Mouse (Mus musculus) neural tube, embryonic 11.5 days (tissue): ENCODE results near the gene Lins1. TPM values are rescaled to one million over a fixed set of nuclear protein-coding genes. Genes with fewer than 3 reads are reported as not detected.

Source experiments
- ATAC-seq: fragments of 200-750 bp; cut with Nextera tagmentation; 2 replicates; pipeline ENCODE4 v1.8.0; 2017; ENCODE audit warnings: moderate number of reproducible peaks, mild to moderate bottlenecking, moderate TSS enrichment, moderate library complexity; ENCODE audit not compliant: insufficient read depth, low FRiP score, low TSS enrichment
- DNase-seq: peaks from one replicate; pipeline ENCODE4 v3.0.0-alpha.2; 2015; ENCODE audit warnings: low spot score
- H3K27ac ChIP-seq: fragments of 300-500 bp; sonication (generic); 2 replicates; pipeline ENCODE4 v1.5.1; 2014; ENCODE audit warnings: low read depth, mild to moderate bottlenecking, low read length
- H3K27me3 ChIP-seq: fragments of 300-500 bp; sonication (generic); 2 replicates; pipeline ENCODE4 v1.6.1; 2014; ENCODE audit warnings: mild to moderate bottlenecking, low read length, mixed read lengths; ENCODE audit not compliant: control insufficient read depth, insufficient read depth
- H3K36me3 ChIP-seq: fragments of 300-500 bp; sonication (generic); 2 replicates; pipeline ENCODE4 v1.6.1; 2014; ENCODE audit warnings: mild to moderate bottlenecking, low read length, moderate library complexity, mixed read lengths; ENCODE audit not compliant: control insufficient read depth, insufficient read depth
- H3K4me1 ChIP-seq: fragments of 300-500 bp; sonication (generic); 2 replicates; pipeline ENCODE4 v1.6.1; 2014; ENCODE audit warnings: low read length, mixed read lengths; ENCODE audit not compliant: control insufficient read depth, insufficient read depth
- H3K4me2 ChIP-seq: fragments of 300-500 bp; sonication (generic); 2 replicates; pipeline ENCODE4 v1.6.1; 2014; ENCODE audit warnings: low read depth, mild to moderate bottlenecking, moderate library complexity
- H3K4me3 ChIP-seq: fragments of 300-500 bp; sonication (generic); 2 replicates; pipeline ENCODE4 v1.5.1; 2014; ENCODE audit warnings: low read depth, low read length
- H3K9ac ChIP-seq: fragments of 300-500 bp; sonication (generic); 2 replicates; pipeline ENCODE4 v1.6.1; 2014; ENCODE audit warnings: mild to moderate bottlenecking, low read length
- H3K9me3 ChIP-seq: fragments of 300-500 bp; sonication (generic); 2 replicates; pipeline ENCODE4 v1.6.1; 2016; ENCODE audit warnings: low read length; ENCODE audit not compliant: control insufficient read depth
- WGBS: fragments of 180-500 bp; shearing (Covaris S2); extraction: QIAGEN DNeasy Blood & Tissue Kit; methylation state at CpG from one replicate; pipeline ENCODE4 v1.1.7; 2014; 5-methylcytosine and 5-hydroxymethylcytosine counted together
- polyA plus RNA-seq: library from polyadenylated mRNA; unstranded; fragments of >200 nt; fragmentation: Nextera tagmentation; extraction: Ambion mirVana; gene quantifications from 2 replicates; pipeline ENCODE4 v1.2.1, GENCODE M21; 2014

Gene Lins1
- polyA plus RNA-seq, 1 experiment from 2014 or later: 29.1 TPM

GRCm38 (mm10) chr7:66734993-66735392 lies 45.3 kb downstream of the Lins1 start:
- Histone ChIP-seq H3K9ac (no peak overlapping the region), H3K27me3 (no peaks in the 10 kb centered on the region), H3K4me2 (no peak overlapping the region), H3K4me3 (no peak overlapping the region), H3K27ac (no peak overlapping the region), H3K9me3 (no peaks in the 10 kb centered on the region), H3K4me1 (no peaks in the 10 kb centered on the region), H3K36me3 (no peaks in the 10 kb centered on the region)
- ATAC-seq: no peak
- 91% methylated on average over 6 of the region's 6 CpGs for WGBS
- DNase-seq: no peak

- no peak overlapping the region for H3K27ac ChIP-seq
- no peak overlapping the region for H3K4me3 ChIP-seq
- no peaks in the 10 kb centered on the region for H3K36me3 ChIP-seq
- no peak overlapping the region for H3K9ac ChIP-seq
- H3K27me3 ChIP-seq: no peaks in the 10 kb centered on the region
- no peak overlapping the region for H3K4me2 ChIP-seq
- no peaks in the 10 kb centered on the region for H3K9me3 ChIP-seq
- 91% methylated on average over 4 of the region's 4 CpGs for WGBS
- no peak for ATAC-seq
- no peaks in the 10 kb centered on the region; the same call in 1 of the 2 replicates for H3K4me1 ChIP-seq
- DNase-seq: no peak
These were observed 47.7 kb downstream of the Lins1 start for GRCm38 (mm10) chr7:66737418-66737817.

- H3K9me3 ChIP-seq: no peaks in the 10 kb centered on the region
- ATAC-seq (no peak), DNase-seq (no peak)
- WGBS: 96% methylated on average over 5 of the region's 5 CpGs
- no peak overlapping the region for H3K27ac ChIP-seq
- H3K4me1 ChIP-seq: no peaks in the 10 kb centered on the region; the same call in 1 of the 2 replicates
- no peak overlapping the region for H3K4me2 ChIP-seq
- no peak overlapping the region for H3K4me3 ChIP-seq
- H3K36me3 ChIP-seq: no peaks in the 10 kb centered on the region
- H3K9ac ChIP-seq: no peak overlapping the region
- H3K27me3 ChIP-seq: no peaks in the 10 kb centered on the region
These were observed 51.3 kb downstream of the Lins1 start for GRCm38 (mm10) chr7:66741008-66741407.

GRCm38 (mm10) chr7:66741412-66741811 lies 51.7 kb downstream of the Lins1 start:
- no peak for ATAC-seq
- Histone ChIP-seq H3K9me3 (no peaks in the 10 kb centered on the region), H3K36me3 (no peaks in the 10 kb centered on the region), H3K27me3 (no peaks in the 10 kb centered on the region), H3K9ac (no peak overlapping the region), H3K4me2 (no peak overlapping the region), H3K4me3 (no peak overlapping the region), H3K27ac (no peak overlapping the region), H3K4me1 (no peaks in the 10 kb centered on the region; the same call in 1 of the 2 replicates)
- no peak for DNase-seq
- WGBS: 66% methylated on average over 8 of the region's 8 CpGs

- no peak within 1 kb of the TSS for H3K27ac ChIP-seq
- no peaks in the 10 kb centered on the region for H3K36me3 ChIP-seq
- 70% methylated on average over 9 of the region's 9 CpGs for WGBS
- no peak within 1 kb of the TSS for H3K9ac ChIP-seq
- H3K4me2 ChIP-seq: no peak within 1 kb of the TSS
- no peaks in the 10 kb centered on the region; the same call in 1 of the 2 replicates for H3K4me1 ChIP-seq
- DNase-seq: no peak
- no peaks in the 10 kb centered on the region for H3K9me3 ChIP-seq
- no peak within 1 kb of the TSS for H3K4me3 ChIP-seq
- ATAC-seq: no peak
- H3K27me3 ChIP-seq: no peaks in the 10 kb centered on the region
These were observed 53.7 kb downstream of the Lins1 start, which contains the start of gene Cers3 for GRCm38 (mm10) chr7:66743377-66743781. Gene Cers3, plus strand, starts transcription at chr7:66743504.

- ATAC-seq: no peak
- 88% methylated on average over 7 of the region's 7 CpGs for WGBS
These were observed 57.3 kb downstream of the Lins1 start for GRCm38 (mm10) chr7:66746972-66747371.

GRCm38 (mm10) chr7:66749998-66750397 lies 60.3 kb downstream of the Lins1 start:
- no peak overlapping the region for H3K27ac ChIP-seq
- 90% methylated on average over 1 of the region's 1 CpGs for WGBS
- no peaks in the 10 kb centered on the region for H3K9me3 ChIP-seq
- DNase-seq: no peak
- no peaks in the 10 kb centered on the region for H3K36me3 ChIP-seq
- no peak for ATAC-seq
- H3K4me3 ChIP-seq: no peak overlapping the region
- H3K4me2 ChIP-seq: no peak overlapping the region
- no peak overlapping the region for H3K9ac ChIP-seq
- no peaks in the 10 kb centered on the region for H3K27me3 ChIP-seq
- no peaks in the 10 kb centered on the region for H3K4me1 ChIP-seq

More at GRCm38 (mm10) chr7:66746972-66747371, 57.3 kb downstream of the Lins1 start:
- no peaks in the 10 kb centered on the region for H3K27me3 ChIP-seq
- no peaks in the 10 kb centered on the region for H3K9me3 ChIP-seq
- no peak overlapping the region for H3K4me2 ChIP-seq
- H3K4me1 ChIP-seq: no peaks in the 10 kb centered on the region
- H3K27ac ChIP-seq: no peak overlapping the region
- no peak overlapping the region for H3K9ac ChIP-seq
- no peak overlapping the region for H3K4me3 ChIP-seq
- H3K36me3 ChIP-seq: no peaks in the 10 kb centered on the region
- DNase-seq: no peak

- Histone ChIP-seq H3K4me3 (no peak overlapping the region), H3K36me3 (no peaks in the 10 kb centered on the region), H3K9ac (no peak overlapping the region), H3K4me2 (no peak overlapping the region), H3K9me3 (no peaks in the 10 kb centered on the region), H3K27ac (no peak overlapping the region), H3K27me3 (no peaks in the 10 kb centered on the region), H3K4me1 (no peaks in the 10 kb centered on the region)
- DNase-seq (no peak), ATAC-seq (no peak)
- WGBS: 93% methylated on average over 8 of the region's 8 CpGs
These were observed 64.1 kb downstream of the Lins1 start for GRCm38 (mm10) chr7:66753816-66754215.

- no peak overlapping the region for H3K27ac ChIP-seq
- 94% methylated on average over 7 of the region's 7 CpGs for WGBS
- no peak overlapping the region for H3K4me3 ChIP-seq
- no peaks in the 10 kb centered on the region for H3K27me3 ChIP-seq
- H3K36me3 ChIP-seq: no peaks in the 10 kb centered on the region
- ATAC-seq: no peak
- H3K4me2 ChIP-seq: no peak overlapping the region
- H3K9me3 ChIP-seq: no peaks in the 10 kb centered on the region
- no peaks in the 10 kb centered on the region for H3K4me1 ChIP-seq
- DNase-seq: no peak
- no peak overlapping the region for H3K9ac ChIP-seq
These were observed 65.9 kb downstream of the Lins1 start for GRCm38 (mm10) chr7:66755611-66756010.
